Mouse (Mus musculus) lung, embryonic 15.5 days (tissue): ENCODE results near the gene Mrpl51. TPM values are rescaled to one million over a fixed set of nuclear protein-coding genes. Genes with fewer than 3 reads are reported as not detected.
A peak's percentile ranks its signal among the peaks of the same experiment; 100 is the strongest.

Experiments
- ATAC-seq: fragments of 200-750 bp; cut with Nextera tagmentation; 2 replicates; pipeline ENCODE4 v1.8.0; 2017; ENCODE audit warnings: moderate number of reproducible peaks, borderline replicate concordance; ENCODE audit not compliant: low FRiP score, low TSS enrichment; ENCODE audit errors: extremely low read depth
- H3K27ac ChIP-seq: fragments of 300-500 bp; sonication (generic); 2 replicates; pipeline ENCODE4 v1.5.1; 2015; ENCODE audit warnings: moderate library complexity, mild to moderate bottlenecking, inconsistent platforms
- H3K27me3 ChIP-seq: fragments of 300-500 bp; sonication (generic); 2 replicates; pipeline ENCODE4 v1.6.1; 2015; ENCODE audit warnings: inconsistent platforms
- H3K36me3 ChIP-seq: fragments of 300-500 bp; sonication (generic); 2 replicates; pipeline ENCODE4 v1.6.1; 2015; ENCODE audit warnings: inconsistent platforms
- H3K4me1 ChIP-seq: fragments of 300-500 bp; sonication (generic); 2 replicates; pipeline ENCODE4 v1.6.1; 2015; ENCODE audit warnings: inconsistent platforms
- H3K4me2 ChIP-seq: fragments of 300-500 bp; sonication (generic); 2 replicates; pipeline ENCODE4 v1.6.1; 2015; ENCODE audit warnings: inconsistent platforms, mild to moderate bottlenecking, moderate library complexity
- H3K4me3 ChIP-seq: fragments of 300-500 bp; sonication (generic); 2 replicates; pipeline ENCODE4 v1.5.1; 2015; ENCODE audit warnings: mild to moderate bottlenecking, inconsistent platforms
- H3K9ac ChIP-seq: fragments of 300-500 bp; sonication (generic); 2 replicates; pipeline ENCODE4 v1.6.1; 2015; ENCODE audit warnings: inconsistent platforms
- H3K9me3 ChIP-seq: fragments of 300-500 bp; sonication (generic); 2 replicates; pipeline ENCODE4 v1.6.1; 2016; ENCODE audit warnings: inconsistent platforms
- WGBS: fragments of 180-500 bp; shearing (Covaris S2); methylation state at CpG from one replicate; pipeline ENCODE4 v1.1.7; 2015; 5-methylcytosine and 5-hydroxymethylcytosine counted together
- polyA plus RNA-seq: library from polyadenylated mRNA; unstranded; fragments of >200 nt; fragmentation: Nextera tagmentation; extraction: Ambion mirVana; gene quantifications from 2 replicates; pipeline ENCODE4 v1.2.1, GENCODE M21; 2015

Mrpl51 gene
- polyA plus RNA-seq, 1 experiment from 2014 or later: 208 TPM

DNA sequence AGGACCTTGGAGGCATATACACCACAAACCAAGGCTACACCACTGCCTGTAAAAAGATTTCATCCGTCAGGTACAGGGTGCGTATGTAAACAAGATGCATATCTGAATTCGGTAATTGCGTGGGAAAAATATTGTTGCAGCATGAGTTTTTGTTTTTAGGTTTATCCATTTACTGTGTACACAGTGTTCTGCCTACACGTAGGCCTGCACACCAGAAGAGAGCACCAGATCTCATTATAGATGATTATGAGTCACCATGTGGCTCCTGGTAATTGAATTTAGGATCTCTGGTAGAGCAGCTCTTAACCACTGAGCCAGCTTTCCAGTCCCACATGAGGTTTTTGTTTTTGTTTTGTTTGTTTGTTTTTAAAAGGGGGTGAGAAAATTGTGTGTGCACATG is 5.6 kb downstream of the Mrpl51 start:
- H3K4me1 ChIP-seq: peaks cover 12% of the 10 kb centered on the region
- no peak overlapping the region for H3K9ac ChIP-seq
- no peak overlapping the region for H3K4me2 ChIP-seq
- H3K9me3 ChIP-seq: no peaks in the 10 kb centered on the region
- no peaks in the 10 kb centered on the region for H3K27me3 ChIP-seq
- H3K27ac ChIP-seq: no peak overlapping the region
- H3K36me3 ChIP-seq: peaks cover 23% of the 10 kb centered on the region
- H3K4me3 ChIP-seq: no peak overlapping the region
- WGBS: 84% methylated on average over 5 of the region's 5 CpGs
- no peak for ATAC-seq

- no peak overlapping the region for H3K27ac ChIP-seq
- H3K9me3 ChIP-seq: no peaks in the 10 kb centered on the region
- no peak overlapping the region for H3K9ac ChIP-seq
- 89% methylated on average over 1 of the region's 1 CpGs for WGBS
- H3K4me3 ChIP-seq: no peak overlapping the region
- ATAC-seq: no peak
- no peaks in the 10 kb centered on the region for H3K36me3 ChIP-seq
- no peak overlapping the region for H3K4me2 ChIP-seq
- H3K27me3 ChIP-seq: 0 out of 2 replicates have a peak, but pooled peaks cover 12% of the 10 kb centered on the region
- H3K4me1 ChIP-seq: no peaks in the 10 kb centered on the region
These were observed 18.8 kb downstream of the Mrpl51 start for GRCm38 (mm10) chr6:125210436-125210835.

DNA sequence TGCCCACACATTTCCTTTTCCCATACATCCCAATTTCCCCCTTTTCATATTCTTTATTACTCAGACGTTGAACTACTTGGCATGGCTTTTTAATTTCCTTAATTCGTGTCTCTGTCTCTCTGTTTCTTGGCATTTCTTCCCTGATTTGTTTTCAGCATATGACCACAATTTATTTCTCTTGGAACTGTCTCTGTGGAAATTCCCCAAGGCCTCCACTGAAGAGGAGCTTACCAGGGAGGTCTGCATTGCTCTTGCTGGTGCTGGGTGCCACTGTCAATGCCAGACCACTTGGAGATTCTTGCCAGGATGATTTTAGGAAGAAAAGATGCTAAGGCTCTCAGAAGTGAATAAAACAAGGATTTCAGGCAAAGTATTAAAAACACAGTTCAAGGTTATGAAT is 21.0 kb downstream of the Mrpl51 start:
- no peaks in the 10 kb centered on the region for H3K9me3 ChIP-seq
- H3K4me3 ChIP-seq: no peak overlapping the region
- H3K27ac ChIP-seq: no peak overlapping the region
- ATAC-seq: no peak
- WGBS: 32% methylated on average over 2 of the region's 2 CpGs
- peaks cover 10% of the 10 kb centered on the region; the same call in 1 of the 2 replicates for H3K4me1 ChIP-seq
- H3K9ac ChIP-seq: no peak overlapping the region
- H3K4me2 ChIP-seq: no peak overlapping the region
- H3K36me3 ChIP-seq: no peaks in the 10 kb centered on the region
- 0 out of 2 replicates have a peak, but pooled peaks cover 12% of the 10 kb centered on the region for H3K27me3 ChIP-seq

GRCm38 (mm10) chr6:125213129-125213528 is 21.5 kb downstream of the Mrpl51 start:
- H3K4me2 ChIP-seq: no peak overlapping the region
- no peak overlapping the region for H3K9ac ChIP-seq
- peaks cover 10% of the 10 kb centered on the region; the same call in 1 of the 2 replicates for H3K4me1 ChIP-seq
- no peak overlapping the region for H3K27ac ChIP-seq
- no peaks in the 10 kb centered on the region for H3K9me3 ChIP-seq
- ATAC-seq: no peak
- H3K4me3 ChIP-seq: no peak overlapping the region
- H3K36me3 ChIP-seq: no peaks in the 10 kb centered on the region
- 60% methylated on average over 6 of the region's 6 CpGs for WGBS
- H3K27me3 ChIP-seq: 0 out of 2 replicates have a peak, but pooled peaks cover 12% of the 10 kb centered on the region

DNA sequence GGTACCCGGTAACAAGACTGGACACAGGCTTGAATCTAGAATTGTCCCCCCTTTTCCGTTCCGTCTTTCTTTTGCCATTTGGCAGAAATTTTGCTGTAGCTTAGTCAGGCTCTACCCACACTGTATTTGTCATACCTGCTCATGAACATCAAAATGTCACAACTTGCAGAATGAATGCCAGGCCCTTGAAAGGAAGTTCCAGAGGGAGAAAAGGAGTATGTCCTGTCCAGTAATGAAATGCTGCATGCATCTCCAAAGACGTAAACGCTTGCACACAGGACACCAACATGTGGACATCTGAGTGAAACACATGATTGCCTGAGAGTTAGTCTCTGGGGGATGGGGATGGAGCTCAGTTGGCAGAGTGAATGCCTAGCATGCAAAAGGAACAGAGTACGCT is 22.1 kb downstream of the Mrpl51 start:
- no peaks in the 10 kb centered on the region for H3K9me3 ChIP-seq
- ATAC-seq: no peak
- WGBS: 79% methylated on average over 6 of the region's 6 CpGs
- H3K27me3 ChIP-seq: 0 out of 2 replicates have a peak, but pooled peaks cover 12% of the 10 kb centered on the region
- no peaks in the 10 kb centered on the region for H3K36me3 ChIP-seq
- no peak overlapping the region for H3K27ac ChIP-seq
- no peak overlapping the region for H3K9ac ChIP-seq
- H3K4me1 ChIP-seq: peaks cover 10% of the 10 kb centered on the region; the same call in 1 of the 2 replicates
- H3K4me3 ChIP-seq: no peak overlapping the region
- no peak overlapping the region for H3K4me2 ChIP-seq

DNA sequence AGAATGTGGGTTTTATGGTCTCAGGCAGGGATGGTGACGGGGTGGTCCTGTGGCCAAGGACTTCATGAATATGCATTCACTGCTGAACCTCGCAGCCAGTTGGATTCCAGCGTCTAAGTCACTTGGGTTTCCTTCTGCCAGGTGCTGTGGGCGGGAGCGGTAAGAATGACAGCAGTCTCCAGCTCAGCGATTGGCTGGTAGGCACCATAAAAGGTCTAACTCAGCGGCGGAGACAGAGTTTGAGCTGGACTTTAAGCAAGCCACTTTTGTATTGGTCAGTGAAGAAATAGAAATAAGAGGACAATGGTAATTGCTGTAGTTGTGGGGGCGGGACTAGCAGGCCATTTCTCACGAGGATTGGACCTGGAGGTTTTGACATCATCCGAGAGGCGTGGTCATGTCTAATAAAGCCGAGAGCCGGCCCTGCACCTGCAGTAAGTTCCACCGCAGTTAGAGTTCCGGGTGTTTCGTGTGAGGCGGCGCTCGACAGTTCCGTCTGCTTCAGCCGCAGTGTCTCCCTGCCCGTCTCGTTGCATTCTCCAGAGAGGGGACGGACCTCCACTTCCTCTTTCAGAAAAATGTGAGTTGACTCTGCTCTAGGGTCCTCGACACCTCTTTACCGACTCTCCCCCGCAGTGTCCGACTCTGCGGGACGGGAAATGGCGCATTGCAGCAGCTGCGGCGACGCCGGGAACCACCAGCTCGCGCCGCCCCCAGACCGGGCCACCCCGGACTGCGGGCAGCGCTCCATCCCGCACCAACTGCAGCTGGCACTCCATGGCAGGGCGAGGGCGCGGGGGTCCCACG is 23.8 kb downstream of the Mrpl51 start, which contains the start of gene Vamp1:
TSS of gene Vamp1 (plus strand) at position 404 of the 807 bp plus-strand sequence.
- WGBS: under 1% methylated on average over 48 of the region's 48 CpGs

DNA sequence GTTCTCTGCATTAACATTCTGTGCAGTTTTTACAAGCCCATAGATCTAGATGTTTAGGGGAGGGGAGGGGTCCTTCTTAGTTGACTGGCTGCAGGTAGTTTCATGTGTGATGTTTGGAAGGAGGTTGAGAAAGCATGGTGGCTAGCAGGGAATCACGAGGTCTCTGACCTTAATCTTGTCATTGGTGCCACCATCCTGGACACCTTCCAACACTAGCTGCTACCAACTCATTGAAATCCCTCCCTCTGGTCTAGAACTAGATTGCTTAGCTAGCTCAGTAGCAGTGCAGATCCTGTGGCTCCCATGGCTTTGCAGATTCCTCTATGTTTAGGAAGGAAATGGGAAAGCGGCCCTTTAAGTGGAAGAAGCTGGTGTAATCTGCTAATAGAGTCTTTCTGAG is 25.3 kb downstream of the Mrpl51 start:
- no peak for ATAC-seq
- H3K4me3 ChIP-seq: no peak overlapping the region
- H3K4me1 ChIP-seq: peaks cover 10% of the 10 kb centered on the region; the same call in 1 of the 2 replicates
- 0 out of 2 replicates have a peak, but pooled peaks cover 12% of the 10 kb centered on the region for H3K27me3 ChIP-seq
- WGBS: 70% methylated on average over 2 of the region's 2 CpGs
- H3K36me3 ChIP-seq: no peaks in the 10 kb centered on the region
- H3K27ac ChIP-seq: no peak overlapping the region
- no peak overlapping the region for H3K9ac ChIP-seq
- peak overlapping the region; percentile 95; the same call in 1 of the 2 replicates for H3K4me2 ChIP-seq
- no peaks in the 10 kb centered on the region for H3K9me3 ChIP-seq

More for the DNA sequence above, 23.8 kb downstream of the Mrpl51 start, which contains the start of gene Vamp1:
- Histone ChIP-seq H3K4me1 (peaks cover 10% of the 10 kb centered on the region; the same call in 1 of the 2 replicates), H3K27ac (peak within 1 kb of the TSS; percentile 82), H3K27me3 (0 out of 2 replicates have a peak, but pooled peaks cover 12% of the 10 kb centered on the region), H3K9me3 (no peaks in the 10 kb centered on the region), H3K4me3 (peak within 1 kb of the TSS; percentile 60), H3K36me3 (no peaks in the 10 kb centered on the region), H3K9ac (peak within 1 kb of the TSS; percentile 75), H3K4me2 (peak within 1 kb of the TSS; percentile 95)
- ATAC-seq: peak; percentile 98

GRCm38 (mm10) chr6:125217899-125218298 is 26.3 kb downstream of the Mrpl51 start:
- ATAC-seq: no peak

GRCm38 (mm10) chr6:125218963-125219362 is 27.4 kb downstream of the Mrpl51 start:
- ATAC-seq: no peak
- no peak overlapping the region for H3K4me2 ChIP-seq
- H3K36me3 ChIP-seq: no peaks in the 10 kb centered on the region
- H3K27me3 ChIP-seq: 0 out of 2 replicates have a peak, but pooled peaks cover 2% of the 10 kb centered on the region
- WGBS: 62% methylated on average over 4 of the region's 4 CpGs
- H3K4me1 ChIP-seq: peaks cover 10% of the 10 kb centered on the region
- H3K27ac ChIP-seq: no peak overlapping the region
- H3K9ac ChIP-seq: no peak overlapping the region
- no peaks in the 10 kb centered on the region for H3K9me3 ChIP-seq
- no peak overlapping the region for H3K4me3 ChIP-seq

More at GRCm38 (mm10) chr6:125217899-125218298, 26.3 kb downstream of the Mrpl51 start:
- Histone ChIP-seq H3K9ac (no peak overlapping the region), H3K4me1 (peaks cover 10% of the 10 kb centered on the region), H3K9me3 (no peaks in the 10 kb centered on the region), H3K4me2 (no peak overlapping the region), H3K36me3 (no peaks in the 10 kb centered on the region), H3K4me3 (no peak overlapping the region), H3K27me3 (0 out of 2 replicates have a peak, but pooled peaks cover 10% of the 10 kb centered on the region), H3K27ac (no peak overlapping the region)
- 73% methylated on average over 11 of the region's 11 CpGs for WGBS

DNA sequence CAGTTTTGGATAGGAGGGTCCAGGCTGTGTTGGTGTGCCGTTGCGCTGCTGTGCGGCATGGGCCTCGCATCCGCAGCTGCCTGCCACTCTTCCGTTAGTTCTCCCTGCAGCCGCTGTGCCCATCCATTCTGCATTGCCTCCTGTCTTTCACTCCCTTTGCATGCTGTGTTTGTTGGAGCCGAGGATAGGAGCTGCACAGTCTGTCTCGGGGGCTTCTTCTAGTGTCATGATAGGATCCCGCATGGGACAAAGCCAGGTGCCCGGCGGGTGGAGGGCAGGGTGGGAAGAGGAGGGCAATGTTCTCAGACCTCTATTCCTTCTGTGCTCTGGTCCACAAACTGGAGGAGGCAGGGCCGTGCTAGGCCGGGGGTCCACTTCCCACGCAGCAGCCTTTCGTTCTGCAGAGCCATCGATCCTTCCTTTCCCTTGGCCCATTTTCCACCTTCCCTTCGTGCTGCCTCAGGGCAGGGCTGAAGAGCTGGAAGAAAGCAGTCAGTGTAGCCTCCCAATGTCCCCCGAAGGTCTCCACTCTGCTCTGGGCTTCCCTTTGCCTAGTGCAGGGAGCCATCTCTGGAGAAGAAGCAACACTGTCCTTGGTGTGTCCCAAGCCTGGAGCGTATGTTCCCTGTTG is 29.6 kb downstream of the Mrpl51 start:
- H3K9ac ChIP-seq: no peak overlapping the region
- H3K36me3 ChIP-seq: peaks cover 7% of the 10 kb centered on the region; the same call in 1 of the 2 replicates
- H3K9me3 ChIP-seq: no peaks in the 10 kb centered on the region
- H3K4me3 ChIP-seq: no peak overlapping the region
- no peak overlapping the region for H3K4me2 ChIP-seq
- WGBS: 86% methylated on average over 20 of the region's 20 CpGs
- no peak for ATAC-seq
- peaks cover 4% of the 10 kb centered on the region for H3K4me1 ChIP-seq
- no peak overlapping the region for H3K27ac ChIP-seq
- no peaks in the 10 kb centered on the region for H3K27me3 ChIP-seq

DNA sequence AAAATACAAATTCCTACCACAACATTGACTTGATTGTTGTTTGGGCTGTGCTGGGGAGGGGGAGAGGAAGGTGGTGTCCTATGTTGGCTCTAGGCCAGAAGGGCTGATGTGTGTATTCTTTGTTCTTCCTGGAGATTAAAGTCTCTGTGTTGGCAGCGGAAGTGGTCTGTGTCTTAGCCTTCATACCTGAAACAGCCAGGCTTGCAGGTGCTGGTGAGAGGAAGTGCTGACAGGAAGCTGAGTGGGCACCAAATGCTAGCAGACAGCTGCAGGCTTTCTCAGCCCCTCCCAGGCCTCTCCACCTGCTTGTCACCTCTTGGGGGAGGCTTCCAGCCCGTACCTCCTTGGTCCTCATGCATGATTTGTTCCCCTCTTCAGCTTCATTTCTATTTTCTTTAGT is 30.5 kb downstream of the Mrpl51 start:
- H3K36me3 ChIP-seq: peaks cover 7% of the 10 kb centered on the region; the same call in 1 of the 2 replicates
- no peaks in the 10 kb centered on the region for H3K27me3 ChIP-seq
- WGBS: 41% methylated on average over 2 of the region's 2 CpGs
- no peaks in the 10 kb centered on the region; the same call in 1 of the 2 replicates for H3K4me1 ChIP-seq
- peak overlapping the region; percentile 24; the same call in 1 of the 2 replicates for H3K27ac ChIP-seq
- no peak for ATAC-seq
- no peak overlapping the region for H3K4me3 ChIP-seq
- H3K9me3 ChIP-seq: no peaks in the 10 kb centered on the region
- no peak overlapping the region for H3K4me2 ChIP-seq
- H3K9ac ChIP-seq: no peak overlapping the region
